Mouse (Mus musculus): ENCODE data around the gene Lmnb2. TPM values are rescaled to one million over a fixed set of nuclear protein-coding genes. Genes with fewer than 3 reads are reported as not detected.

The Lmnb2 gene
- total RNA-seq (2023) = 10 to 100 TPM; 20.5 to 24.4 TPM

DNA sequence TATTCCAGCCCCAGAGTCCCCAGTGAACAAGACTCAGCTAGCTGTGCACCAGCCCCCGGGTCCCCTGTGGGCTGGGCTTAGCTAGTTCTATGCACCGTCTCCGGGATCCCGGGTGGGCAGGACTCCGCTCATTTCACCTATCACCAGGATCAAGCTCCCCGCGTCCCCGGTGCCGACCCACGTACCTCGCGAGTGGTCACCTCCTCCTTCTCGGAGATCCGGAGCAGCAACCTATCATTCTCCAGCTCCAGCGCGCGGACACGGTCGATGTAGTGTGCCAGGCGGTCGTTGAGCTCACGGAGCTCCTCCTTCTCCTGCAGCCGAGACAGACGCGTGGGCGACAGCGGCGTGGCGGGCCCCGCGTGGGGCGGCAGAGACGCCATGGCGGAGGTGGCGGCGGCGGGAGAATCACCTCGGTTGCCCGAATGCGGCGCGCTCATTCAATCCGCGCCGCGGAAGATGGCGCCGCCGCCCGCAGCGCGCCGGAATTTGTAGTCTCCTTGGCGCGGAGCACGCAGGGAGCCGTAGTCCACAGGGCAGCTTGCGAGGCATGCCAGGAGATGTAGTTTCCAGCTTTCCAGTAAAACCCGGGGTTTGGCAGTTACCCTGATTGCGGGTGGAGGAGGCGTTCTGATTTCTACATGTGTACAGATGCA, at the start of gene Lmnb2:
Gene Lmnb2, minus strand, starts transcription at position 467 of the 656 bp plus-strand sequence.

DNA sequence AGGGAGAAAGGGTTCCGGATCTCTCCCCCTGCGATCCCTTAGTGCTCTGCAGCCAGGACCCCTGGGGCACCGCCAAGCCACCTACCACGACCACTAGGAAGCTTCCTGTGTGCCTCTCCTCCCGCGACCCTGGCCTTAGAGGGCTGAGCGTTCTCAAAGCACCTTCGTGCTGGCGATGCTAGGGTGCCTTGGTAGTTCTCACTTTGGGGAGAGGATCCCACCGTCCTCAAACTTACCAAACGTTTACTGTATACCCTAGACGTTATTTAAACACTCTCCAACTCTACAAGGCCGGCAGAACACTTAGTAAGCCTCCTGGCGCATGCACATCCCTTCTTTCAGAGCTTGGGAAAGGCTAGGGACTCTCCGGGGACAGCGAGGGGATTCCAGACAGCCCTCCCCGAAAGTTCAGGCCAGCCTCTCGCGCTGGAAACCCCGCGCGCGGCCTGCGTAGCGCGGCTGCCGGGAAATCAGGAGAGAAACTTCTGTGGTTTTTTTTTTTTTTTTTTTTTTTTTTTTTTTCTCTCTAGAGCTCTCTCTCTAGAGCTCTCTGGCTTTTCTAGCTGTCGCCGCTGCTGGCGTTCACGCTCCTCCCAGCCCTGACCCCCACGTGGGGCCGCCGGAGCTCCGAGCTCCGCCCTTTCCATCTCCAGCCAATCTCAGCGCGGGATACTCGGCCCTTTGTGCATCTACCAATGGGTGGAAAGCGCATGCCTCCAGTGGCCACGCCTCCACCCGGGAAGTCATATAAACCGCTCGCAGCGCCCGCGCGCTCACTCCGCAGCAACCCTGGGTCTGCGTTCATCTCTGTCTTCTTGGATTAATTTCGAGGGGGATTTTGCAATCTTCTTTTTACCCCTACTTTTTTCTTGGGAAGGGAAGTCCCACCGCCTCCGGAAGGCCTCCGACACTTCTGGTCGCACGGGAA, 11.5 kb upstream of the Lmnb2 start, which contains the start of gene Gadd45b:
Gene Gadd45b, plus strand, starts transcription at position 775 of the 928 bp plus-strand sequence.

DNA sequence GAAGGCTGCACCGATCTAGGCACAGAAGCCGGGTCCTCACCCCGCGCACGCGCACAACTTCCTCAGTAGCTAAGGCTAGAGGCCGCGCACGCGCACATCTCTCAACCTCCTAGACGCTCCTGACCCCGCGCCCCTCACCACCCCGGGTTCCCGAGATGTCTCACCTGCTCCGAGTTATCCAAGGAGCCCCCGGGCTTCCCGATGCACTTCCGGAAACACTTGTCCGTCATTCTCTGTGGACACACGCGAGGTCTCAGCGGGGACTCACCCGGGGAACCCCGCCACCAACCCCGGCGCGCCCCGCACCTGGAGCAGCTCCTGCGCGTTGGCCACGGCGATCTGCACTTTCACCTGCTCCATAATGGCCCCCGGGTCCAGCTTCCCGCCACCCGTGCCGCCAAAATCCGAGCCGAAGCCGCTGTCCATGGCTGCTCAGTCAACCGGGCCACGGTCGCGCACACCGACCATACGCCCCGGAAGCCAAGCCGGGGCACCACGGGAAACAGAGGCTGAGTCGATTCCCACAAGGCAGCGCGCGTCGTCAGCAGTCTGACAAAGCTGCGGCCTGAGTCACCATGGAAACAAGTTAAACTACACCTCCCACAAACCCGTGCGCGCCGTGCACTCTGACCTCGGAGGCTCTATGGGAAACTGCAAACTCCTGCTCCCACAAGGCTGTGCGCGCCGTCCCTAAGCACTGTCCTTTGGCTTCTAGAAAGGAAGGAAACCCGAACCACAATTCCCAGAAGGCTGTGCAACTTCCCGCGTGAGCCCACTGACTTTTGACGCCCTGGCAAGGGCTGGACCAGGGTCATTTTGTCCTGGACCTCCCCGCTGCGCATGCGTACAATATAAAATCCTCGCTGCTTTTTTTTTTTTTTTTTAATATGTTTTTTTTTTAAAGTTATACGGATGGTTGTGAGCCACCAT, 17.5 kb downstream of the Lmnb2 start, which contains the start of gene Timm13:
Gene Timm13, minus strand, starts transcription at position 652 of the 930 bp plus-strand sequence.

DNA sequence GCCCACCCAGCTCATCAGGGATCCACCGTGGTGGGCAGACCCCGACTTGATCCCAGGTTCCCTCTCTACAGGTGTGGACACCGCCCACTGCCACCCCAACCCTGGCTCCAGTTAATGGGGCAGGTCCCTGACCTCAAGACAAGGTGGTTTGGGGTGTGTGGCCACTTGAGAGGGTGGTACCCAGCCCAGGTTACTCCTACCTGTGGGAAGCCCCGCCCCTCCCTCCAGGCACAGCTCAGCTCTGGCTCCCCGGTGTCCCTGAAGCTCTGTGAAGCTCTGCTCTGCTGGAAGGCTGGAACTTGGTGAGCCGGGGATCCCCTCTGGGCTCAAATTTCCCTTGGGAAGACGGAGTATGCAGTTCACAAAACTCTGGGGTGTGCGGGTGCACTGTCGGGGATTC, 46.5 kb downstream of the Lmnb2 start, which contains the start of gene Tmprss9:
Gene Tmprss9, plus strand, starts transcription at position 268 of the 400 bp plus-strand sequence.

DNA sequence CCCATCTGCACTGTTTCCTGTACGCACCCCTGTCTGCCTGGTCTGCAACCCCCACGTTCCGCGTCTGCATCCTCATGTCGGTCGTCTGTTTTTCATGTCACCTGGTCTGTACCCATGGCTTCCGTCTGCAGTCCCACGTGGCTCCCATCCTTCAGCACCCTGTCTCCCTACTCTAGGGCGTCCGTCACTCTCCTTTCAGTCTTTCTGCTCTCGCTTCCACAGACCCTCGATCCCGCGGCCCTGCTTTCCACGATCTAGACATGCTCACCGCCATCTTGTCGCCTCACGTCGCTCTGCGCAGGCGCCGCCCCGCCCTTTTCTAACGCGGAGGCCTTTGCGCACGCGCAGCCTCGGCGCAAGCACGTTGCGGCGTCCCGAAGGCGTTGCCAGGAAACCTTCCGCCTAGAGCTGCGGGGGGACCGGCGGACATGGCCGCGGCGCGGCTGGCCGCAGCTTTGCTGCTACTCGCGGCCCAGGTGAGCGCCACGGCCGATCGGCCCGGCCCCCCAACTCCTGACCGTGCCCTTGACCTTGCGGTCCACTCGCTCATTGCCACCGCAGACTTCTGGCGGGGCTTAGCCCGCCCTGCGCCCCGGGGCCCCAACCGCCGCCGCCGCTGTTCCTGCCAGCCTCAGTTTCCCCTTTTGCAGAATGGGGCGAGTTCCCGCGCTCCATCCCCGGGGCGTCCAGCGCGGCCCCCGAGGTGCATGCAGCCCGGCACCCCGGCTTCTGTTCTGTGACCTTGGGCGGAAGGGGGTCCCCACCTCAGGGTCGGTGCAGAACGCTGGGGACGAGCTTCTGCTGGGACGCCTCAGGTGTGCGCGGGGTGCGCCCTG, 62.9 kb downstream of the Lmnb2 start, which contains the start of the genes Lsm7 and Sppl2b:
Gene Lsm7, minus strand, starts transcription at position 297 of the 836 bp plus-strand sequence.
Gene Sppl2b, plus strand, starts transcription at position 363 of the 836 bp plus-strand sequence.

Other genes starting within 250 kb of the Lmnb2 start
- 100 to 1,000 TPM; 173 to 188 TPM for gene Mknk2, start 240.1 kb downstream of the Lmnb2 start, total RNA-seq (2023)
- 100 to 1,000 TPM; 137 to 153 TPM for gene Mob3a, start 216.3 kb downstream of the Lmnb2 start, total RNA-seq (2023)
- 10 to 100 TPM; 15.2 to 15.8 TPM for gene Izumo4, start 216.1 kb downstream of the Lmnb2 start, total RNA-seq (2023)
- 100 to 1,000 TPM in 1 of 2 experiments, 10 to 100 TPM in 1; 82.9 to 110 TPM for gene Ap3d1, start 176.0 kb downstream of the Lmnb2 start, total RNA-seq (2023)
- gene Dot1l, start 163.0 kb downstream of the Lmnb2 start, total RNA-seq (2023) = 10 to 100 TPM; 25.7 to 29.4 TPM
- 10 to 100 TPM; 46.8 to 52.8 TPM for gene Sf3a2, start 120.0 kb downstream of the Lmnb2 start, total RNA-seq (2023)
- gene Plekhj1, start 119.6 kb downstream of the Lmnb2 start, total RNA-seq (2023) = 10 to 100 TPM; 71.4 to 87.6 TPM
- under 1 TPM; 0.37 to 0.76 TPM for gene Amh, start 113.0 kb downstream of the Lmnb2 start, total RNA-seq (2023)
- gene Jsrp1, start 104.7 kb downstream of the Lmnb2 start, total RNA-seq (2023) = not detected
- gene Oaz1, start 91.6 kb downstream of the Lmnb2 start, total RNA-seq (2023) = 100 to 1,000 TPM; 575 to 577 TPM
- gene Lingo3, start 74.2 kb downstream of the Lmnb2 start, total RNA-seq (2023) = not detected
- gene Lsm7, start 63.0 kb downstream of the Lmnb2 start, total RNA-seq (2023) = 10 to 100 TPM; 16.3 to 17.5 TPM
- gene Sppl2b, start 63.0 kb downstream of the Lmnb2 start, total RNA-seq (2023) = 10 to 100 TPM; 23.0 to 25.9 TPM
- gene Tmprss9, start 46.4 kb downstream of the Lmnb2 start, total RNA-seq (2023) = not detected
- gene Timm13, start 17.3 kb downstream of the Lmnb2 start, total RNA-seq (2023) = 10 to 100 TPM; 43.0 to 50.4 TPM
- 10 to 100 TPM; 24.5 to 33.7 TPM for gene Gadd45b, start 11.8 kb upstream of the Lmnb2 start, total RNA-seq (2023)
- gene Gng7, start 96.7 kb upstream of the Lmnb2 start, total RNA-seq (2023) = 1 to 10 TPM in 1 of 2 experiments, under 1 TPM in 1; 0.58 to 1.3 TPM
- not detected for gene Diras1, start 107.4 kb upstream of the Lmnb2 start, total RNA-seq (2023)
- gene Slc39a3, start 119.2 kb upstream of the Lmnb2 start, total RNA-seq (2023) = 10 to 100 TPM; 11.6 to 13.3 TPM
- 10 to 100 TPM; 49.0 to 54.7 TPM for gene Sgta, start 141.9 kb upstream of the Lmnb2 start, total RNA-seq (2023)
- 1 to 10 TPM; 5.8 to 6.9 TPM for gene Thop1, start 151.8 kb upstream of the Lmnb2 start, total RNA-seq (2023)
- gene Creb3l3, start 180.6 kb upstream of the Lmnb2 start, total RNA-seq (2023) = 1 to 10 TPM in 1 of 2 experiments, under 1 TPM in 1; 0.64 to 1.2 TPM
- 10 to 100 TPM; 84.3 to 89.6 TPM for gene Map2k2, start 187.7 kb upstream of the Lmnb2 start, total RNA-seq (2023)
- 10 to 100 TPM; 60.7 to 67.8 TPM for gene Zbtb7a, start 217.0 kb upstream of the Lmnb2 start, total RNA-seq (2023)
- 10 to 100 TPM; 27.4 to 29.6 TPM for gene Pias4, start 249.7 kb upstream of the Lmnb2 start, total RNA-seq (2023)